Mouse (Mus musculus) heart, postnatal 0 days (tissue): ENCODE results near the gene Dnah7a. TPM values are rescaled to one million over a fixed set of nuclear protein-coding genes. Genes with fewer than 3 reads are reported as not detected.
"Not testable (repeated sequence)": the region's sequence is repeated elsewhere in the genome, so short reads cannot be mapped to it uniquely, and the experiment has no call there.

ENCODE experiments used
- ATAC-seq: fragments of 200-750 bp; cut with Nextera tagmentation; 2 replicates; pipeline ENCODE4 v1.8.0; 2017; ENCODE audit warnings: low read depth, moderate number of reproducible peaks, moderate library complexity; ENCODE audit not compliant: insufficient read depth
- DNase-seq: peaks from one replicate; pipeline ENCODE4 v3.0.0-alpha.2; 2016; ENCODE audit warnings: low spot score
- H3K27ac ChIP-seq: fragments of 300-500 bp; sonication (generic); 2 replicates; pipeline ENCODE4 v1.5.1; 2014; ENCODE audit warnings: low read depth, mild to moderate bottlenecking
- H3K27me3 ChIP-seq: fragments of 300-500 bp; sonication (generic); 2 replicates; pipeline ENCODE4 v1.6.1; 2014; ENCODE audit warnings: low read length, mixed read lengths; ENCODE audit not compliant: control insufficient read depth, insufficient read depth
- H3K36me3 ChIP-seq: fragments of 300-500 bp; sonication (generic); replicated peaks from 2 replicates; pipeline ENCODE4 v1.6.1; 2014; ENCODE audit warnings: low read length, mixed read lengths; ENCODE audit not compliant: control insufficient read depth, insufficient read depth
- H3K4me1 ChIP-seq: fragments of 300-500 bp; sonication (generic); 2 replicates; pipeline ENCODE4 v1.6.1; 2014; ENCODE audit warnings: antibody characterized with exemption; ENCODE audit not compliant: control insufficient read depth, insufficient read depth
- H3K4me2 ChIP-seq: fragments of 300-500 bp; sonication (generic); 2 replicates; pipeline ENCODE4 v1.6.1; 2014; ENCODE audit warnings: low read depth, mild to moderate bottlenecking, low read length, moderate library complexity
- H3K4me3 ChIP-seq: fragments of 300-500 bp; sonication (generic); 2 replicates; pipeline ENCODE4 v1.5.1; 2014; ENCODE audit warnings: low read depth, low read length
- H3K9ac ChIP-seq: fragments of 300-500 bp; sonication (generic); replicated peaks from 2 replicates; pipeline ENCODE4 v1.6.1; 2014; ENCODE audit warnings: low read depth, low read length, mixed read lengths
- H3K9me3 ChIP-seq: fragments of 300-500 bp; sonication (generic); replicated peaks from 2 replicates; pipeline ENCODE4 v1.6.1; 2016; ENCODE audit warnings: low read length; ENCODE audit not compliant: control insufficient read depth
- CTCF ChIP-seq: IDR thresholded peaks from 2 replicates; pipeline ENCODE4 v1.5.1; 2016; ENCODE audit warnings: antibody characterized with exemption, control low read depth, low read depth
- EP300 ChIP-seq: IDR thresholded peaks from 2 replicates; pipeline ENCODE4 v1.6.1; 2016; ENCODE audit warnings: antibody characterized with exemption, low read depth
- WGBS: fragments of 180-500 bp; shearing (Covaris S2); extraction: QIAGEN DNeasy Blood & Tissue Kit; methylation state at CpG from one replicate; pipeline ENCODE4 v1.1.7; 2014; 5-methylcytosine and 5-hydroxymethylcytosine counted together
- polyA plus RNA-seq: library from polyadenylated mRNA; unstranded; fragments of >200 nt; fragmentation: Nextera tagmentation; extraction: Ambion mirVana; gene quantifications from 2 replicates; pipeline ENCODE4 v1.2.1, GENCODE M21; 2015
- total RNA-seq: library from RNA; depleted of rRNA; stranded (reverse); fragments of >200 nt; gene quantifications from 2 replicates; pipeline ENCODE4 v1.2.3, GENCODE M21; 2014; ENCODE audit warnings: low replicate concordance

Dnah7a gene
- total and polyA plus RNA-seq, 2 experiments from 2014 or later, result 0.07 TPM; not detected in 1

DNA sequence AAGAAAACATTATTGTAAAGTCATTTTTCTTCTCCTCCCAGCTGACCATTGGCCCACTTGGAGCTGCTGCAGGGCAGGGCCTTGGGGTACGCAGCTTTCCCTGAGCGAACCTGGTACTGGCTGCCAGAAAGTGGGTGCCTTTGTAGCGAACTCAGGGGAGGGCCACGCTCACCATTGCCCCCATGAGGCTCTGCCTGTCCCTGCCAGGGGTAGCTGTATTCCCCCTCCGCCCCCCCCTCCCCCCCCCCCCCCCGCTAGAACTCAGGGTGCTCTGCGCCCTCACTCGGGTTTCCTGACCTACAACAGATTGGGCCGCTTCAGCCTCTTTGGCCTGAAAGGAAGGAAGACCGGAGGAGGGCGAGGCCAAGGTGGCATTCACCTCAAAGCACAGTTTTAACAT is 42.0 kb upstream of the Dnah7a start:
- Histone ChIP-seq H3K9me3 (no peaks in the 10 kb centered on the region), H3K27ac (no peak overlapping the region), H3K4me2 (no peak overlapping the region), H3K27me3 (no peaks in the 10 kb centered on the region), H3K36me3 (no peaks in the 10 kb centered on the region), H3K4me1 (no peaks in the 10 kb centered on the region), H3K4me3 (no peak overlapping the region), H3K9ac (no peak overlapping the region)
- TF ChIP-seq EP300 (no peak), CTCF (no peak)
- no peak for ATAC-seq
- no peak for DNase-seq
- WGBS, result 35% methylated on average over 11 of the region's 11 CpGs

DNA sequence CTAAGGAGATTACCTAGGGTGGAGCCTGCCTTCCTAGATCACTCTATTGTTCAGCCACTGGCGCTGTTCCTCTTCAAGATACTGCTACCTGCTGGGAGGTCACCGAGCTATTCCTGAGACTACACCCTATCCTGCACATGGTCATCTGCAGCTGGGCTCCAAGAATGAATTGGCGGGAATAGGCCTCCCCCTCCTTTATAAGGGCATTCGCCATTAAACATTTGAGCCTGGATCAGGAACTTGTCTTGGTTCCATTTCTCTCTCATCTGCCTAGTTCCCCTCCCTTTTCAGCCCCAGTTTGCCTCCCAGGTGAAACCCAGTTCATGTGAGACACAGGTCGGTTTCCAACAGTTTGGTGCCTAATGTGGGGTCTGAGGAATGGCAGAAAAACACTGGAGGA is 39.4 kb upstream of the Dnah7a start:
- H3K36me3 ChIP-seq, result no peaks in the 10 kb centered on the region
- H3K4me3 ChIP-seq, result no peak overlapping the region
- 72% methylated on average over 5 of the region's 5 CpGs for WGBS
- no peak for ATAC-seq
- DNase-seq, result no peak
- no peak overlapping the region for H3K27ac ChIP-seq
- no peaks in the 10 kb centered on the region for H3K27me3 ChIP-seq
- H3K4me1 ChIP-seq, result no peaks in the 10 kb centered on the region
- no peaks in the 10 kb centered on the region for H3K9me3 ChIP-seq
- no peak overlapping the region for H3K9ac ChIP-seq
- no peak overlapping the region for H3K4me2 ChIP-seq
- TF ChIP-seq CTCF, result no peak
- no peak for TF ChIP-seq EP300

DNA sequence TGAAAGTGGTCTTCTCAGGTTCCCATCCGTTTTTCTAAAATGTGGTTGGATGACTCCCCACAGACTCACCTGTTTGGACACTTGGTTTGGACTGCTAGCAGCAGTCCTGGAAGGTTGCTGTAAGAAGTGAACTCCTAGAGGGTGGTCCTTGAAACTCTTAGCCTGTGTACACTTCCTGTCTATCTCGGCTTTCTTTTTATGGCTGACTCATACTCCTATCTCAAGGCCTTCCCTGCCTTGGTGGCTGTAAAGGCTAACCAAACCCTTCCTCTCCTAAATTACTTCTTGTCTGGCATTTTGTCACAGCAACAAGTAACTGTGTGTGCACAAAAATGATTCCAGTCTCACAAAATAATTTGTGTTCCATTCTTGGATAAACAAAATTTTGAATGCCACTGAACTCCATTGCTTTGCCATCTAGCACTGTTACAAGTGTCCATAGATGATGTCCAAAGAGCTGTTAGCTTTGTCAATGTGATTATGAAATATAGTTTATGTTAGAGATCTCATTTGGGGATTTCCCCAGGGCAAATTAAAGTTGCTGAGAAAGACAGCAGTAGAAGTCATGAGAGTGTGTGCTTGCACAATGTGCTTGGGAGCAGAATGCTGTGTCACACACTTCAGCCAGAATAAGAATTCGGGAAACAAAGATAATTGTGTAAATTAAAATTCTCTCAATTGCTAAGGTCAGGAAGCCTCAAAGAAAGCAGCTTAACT is 35.3 kb upstream of the Dnah7a start:
- Histone ChIP-seq H3K27ac (no peak overlapping the region), H3K9ac (no peak overlapping the region), H3K4me1 (no peaks in the 10 kb centered on the region), H3K4me3 (no peak overlapping the region), H3K27me3 (no peaks in the 10 kb centered on the region), H3K36me3 (no peaks in the 10 kb centered on the region), H3K4me2 (no peak overlapping the region), H3K9me3 (no peaks in the 10 kb centered on the region)
- WGBS, result 70% methylated on average over 3 of the region's 3 CpGs
- TF ChIP-seq CTCF (no peak), EP300 (no peak)
- ATAC-seq (no peak), DNase-seq (no peak)

DNA sequence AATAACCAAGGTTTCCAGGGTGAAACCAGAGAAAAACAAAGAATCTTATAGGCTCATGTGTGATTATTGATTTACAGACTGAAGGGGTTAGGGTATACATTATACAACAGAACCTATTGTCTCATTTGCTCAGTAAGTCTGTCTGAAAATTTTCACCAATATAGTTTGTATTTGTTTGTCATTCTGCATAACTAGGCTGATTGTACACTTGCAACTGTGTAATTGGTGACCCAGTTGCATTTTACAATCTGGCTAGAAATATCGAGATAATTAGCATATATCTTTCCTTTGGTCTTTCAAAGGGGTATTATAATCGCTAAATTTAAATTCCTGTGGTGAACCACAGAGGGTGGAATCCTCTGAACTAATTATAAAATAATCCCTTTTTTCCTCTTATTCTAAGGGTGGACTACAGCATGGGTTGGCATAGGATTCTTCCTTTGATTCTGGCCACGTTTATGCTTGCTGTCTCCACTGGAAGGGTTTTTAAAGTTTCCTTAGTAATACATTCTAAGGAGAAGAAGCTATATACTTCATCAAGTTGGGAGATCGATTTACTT is 34.3 kb upstream of the Dnah7a start:
- Histone ChIP-seq H3K4me1 (no peaks in the 10 kb centered on the region), H3K36me3 (no peaks in the 10 kb centered on the region), H3K9ac (no peak overlapping the region), H3K27ac (no peak overlapping the region), H3K9me3 (no peaks in the 10 kb centered on the region), H3K4me3 (no peak overlapping the region), H3K4me2 (no peak overlapping the region), H3K27me3 (no peaks in the 10 kb centered on the region)
- no peak for DNase-seq
- no peak for ATAC-seq
- TF ChIP-seq EP300 (no peak), CTCF (no peak)
- WGBS, result 79% methylated on average over 4 of the region's 4 CpGs

DNA sequence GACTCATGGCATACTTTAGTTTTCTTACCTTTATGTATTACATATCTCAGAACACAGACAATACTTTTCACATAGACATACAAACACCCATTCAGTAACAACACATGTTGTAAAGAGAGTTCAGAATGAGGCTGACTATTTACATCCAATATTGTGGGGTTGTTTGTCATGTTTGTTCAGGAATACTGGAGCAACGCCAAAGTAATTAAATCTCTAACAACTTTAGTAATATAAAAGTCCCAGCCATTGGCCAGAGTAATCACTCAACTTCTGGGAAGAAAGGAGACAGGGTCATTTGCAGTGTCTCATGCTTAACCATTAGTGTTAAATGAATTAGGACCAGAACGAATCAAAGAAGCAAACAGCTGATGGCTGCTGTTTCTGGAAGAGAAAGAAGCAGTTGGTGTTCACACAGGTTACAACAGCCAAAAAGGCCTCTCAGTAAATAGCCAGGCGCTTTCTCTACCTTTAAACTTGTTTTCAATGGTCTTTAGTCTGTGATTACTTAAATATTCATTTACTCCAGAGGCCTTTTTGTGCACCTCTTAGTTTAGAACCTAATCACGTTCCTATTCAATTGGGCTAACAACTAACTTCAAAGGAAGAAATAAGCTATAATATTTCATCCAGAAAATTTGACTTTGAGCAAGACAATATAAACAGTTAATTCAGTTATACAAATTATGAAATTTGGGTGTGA is 33.6 kb upstream of the Dnah7a start:
- H3K27me3 ChIP-seq, DNase-seq, H3K4me1 ChIP-seq, H3K9me3 ChIP-seq, H3K27ac ChIP-seq, H3K9ac ChIP-seq, H3K4me3 ChIP-seq, ATAC-seq, H3K4me2 ChIP-seq, H3K36me3 ChIP-seq: not testable (repeated sequence)
- WGBS, result 89% methylated on average over 3 of the region's 4 CpGs

DNA sequence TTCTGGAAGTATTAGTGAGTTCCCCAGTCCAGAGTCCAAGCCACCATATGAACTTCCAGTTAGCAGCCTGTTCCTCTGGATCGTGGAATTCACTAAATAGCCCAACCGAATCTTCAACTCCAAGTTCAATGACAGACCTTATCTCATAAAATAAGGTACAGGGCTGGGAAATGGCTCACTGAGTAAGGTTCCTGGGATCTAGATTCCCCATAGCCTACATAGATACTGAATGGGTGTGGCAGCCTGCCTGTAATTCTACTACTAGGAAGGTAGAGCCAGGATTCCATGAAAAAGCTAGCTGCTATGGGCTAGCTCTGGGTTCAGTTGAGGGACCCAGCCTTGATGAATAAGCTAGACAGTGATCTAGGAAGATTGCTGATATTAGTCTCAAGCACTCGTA is 30.0 kb upstream of the Dnah7a start:
- no peak for DNase-seq
- H3K4me3 ChIP-seq, result no peak overlapping the region
- H3K36me3 ChIP-seq, result no peaks in the 10 kb centered on the region
- H3K27me3 ChIP-seq, result no peaks in the 10 kb centered on the region
- H3K4me1 ChIP-seq, result no peaks in the 10 kb centered on the region
- no peaks in the 10 kb centered on the region for H3K9me3 ChIP-seq
- no peak overlapping the region for H3K27ac ChIP-seq
- H3K9ac ChIP-seq, result no peak overlapping the region
- ATAC-seq, result no peak
- 86% methylated on average over 3 of the region's 3 CpGs for WGBS
- TF ChIP-seq CTCF (no peak), EP300 (no peak)
- H3K4me2 ChIP-seq, result no peak overlapping the region
